Mouse (Mus musculus) erythroid progenitor cell, adult 5-6 weeks (primary cell): Measurements from ENCODE around the gene Rab39b. TPM values are rescaled to one million over a fixed set of nuclear protein-coding genes. Genes with fewer than 3 reads are reported as not detected.

Source experiments
- ATAC-seq: replicated peaks from 2 replicates; pipeline ENCODE4 v1.8.0; 2016; ENCODE audit warnings: moderate number of reproducible peaks, mild to moderate bottlenecking, moderate TSS enrichment, inconsistent platforms; ENCODE audit not compliant: poor library complexity, low FRiP score, severe bottlenecking
- total RNA-seq, 2 experiments: library from RNA; stranded (forward) in 1 of 2; stranded (reverse) in 1 of 2; fragments of 150-400 nt in 1 of 2; fragments of 186-747, 209-891 nt in 1 of 2; gene quantifications; 2 replicates each; pipeline versions ENCODE4 v1.2.3 to v1.2.4; 2015 to 2017; ENCODE audit warnings: low replicate concordance in 2 of 2

The Rab39b gene
- not detected in 2 replicates for total RNA-seq (2015; ENCODE audit: low replicate concordance)
- total RNA-seq (2017; ENCODE audit: low replicate concordance): not detected in 2 replicates

DNA sequence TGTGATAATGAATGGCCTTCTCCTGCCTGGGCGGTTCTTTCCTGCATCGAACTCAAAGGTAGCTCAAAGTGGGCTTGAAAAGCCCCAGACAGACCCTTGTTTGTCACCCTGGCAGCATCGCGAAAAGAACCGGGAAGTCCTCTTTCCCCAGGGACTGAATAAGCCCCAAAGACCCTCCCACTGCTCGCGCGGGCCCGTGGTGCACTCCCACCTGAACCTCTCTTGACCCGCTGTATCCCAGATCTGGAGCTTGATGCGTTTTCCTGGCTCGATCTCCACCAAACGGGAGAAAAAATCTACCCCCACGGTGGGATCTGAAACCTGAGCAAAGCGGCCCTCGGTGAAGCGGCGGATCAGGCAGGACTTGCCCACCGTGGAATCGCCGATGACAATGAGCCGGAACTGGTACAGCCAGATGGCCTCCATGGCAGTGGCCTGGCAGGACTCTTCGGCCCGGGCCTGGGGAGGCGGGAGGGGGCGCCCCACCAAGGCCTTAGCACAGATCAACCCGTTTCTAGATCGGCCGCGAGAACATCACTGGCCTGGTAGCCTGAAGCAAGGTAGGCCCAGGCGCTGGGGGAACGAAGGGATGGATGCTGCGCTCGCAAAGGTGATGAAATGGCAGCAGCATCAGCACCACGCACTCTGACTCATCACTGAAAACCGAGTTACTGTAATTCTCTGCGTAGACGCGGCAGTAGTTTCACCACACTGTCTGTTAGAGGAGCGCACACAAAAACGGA, at the start of gene Rab39b:
Gene Rab39b, minus strand, starts transcription at position 650 of the 743 bp plus-strand sequence.
- ATAC-seq: no peak

DNA sequence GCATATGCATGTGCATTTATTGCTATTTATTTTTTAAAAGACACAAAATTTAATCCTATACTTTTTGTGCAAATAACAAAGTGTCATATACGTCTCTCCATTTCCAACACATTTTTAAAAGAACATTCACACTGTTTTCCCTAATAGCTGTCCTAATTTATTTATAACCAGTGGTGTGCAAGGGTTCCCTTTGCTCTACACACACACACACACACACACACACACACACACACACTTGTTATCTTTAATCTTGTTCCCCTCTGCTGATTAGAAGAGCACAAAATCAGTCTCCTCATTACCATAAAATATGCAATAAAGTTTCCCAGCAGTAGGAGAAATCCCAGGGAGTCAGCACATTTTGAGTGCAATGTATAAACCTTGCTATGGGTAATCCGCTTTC, 508 bp upstream of the Rab39b start:
- no peak for ATAC-seq

Other genes with a start within 250 kb of the Rab39b start
- gene Fundc2, start 195.8 kb downstream of the Rab39b start, total RNA-seq (2015; ENCODE audit: low replicate concordance): 26.8 and 30.3 TPM in 2 replicates
- gene Fundc2, start 195.8 kb downstream of the Rab39b start, total RNA-seq (2017; ENCODE audit: low replicate concordance): 33.5 and 39.8 TPM in 2 replicates
- gene F8, start 195.6 kb downstream of the Rab39b start, total RNA-seq (2015; ENCODE audit: low replicate concordance): 6.3 and 6.8 TPM in 2 replicates
- gene F8, start 195.6 kb downstream of the Rab39b start, total RNA-seq (2017; ENCODE audit: low replicate concordance): 4.0 and 8.5 TPM in 2 replicates
- gene Cmc4, start 161.6 kb downstream of the Rab39b start, total RNA-seq (2015; ENCODE audit: low replicate concordance): 71.7 and 83.4 TPM in 2 replicates
- gene Cmc4, start 161.6 kb downstream of the Rab39b start, total RNA-seq (2017; ENCODE audit: low replicate concordance): 25.9 and 54.6 TPM in 2 replicates
- 27.4 and 32.7 TPM in 2 replicates for gene Mtcp1, start 161.6 kb downstream of the Rab39b start, total RNA-seq (2015; ENCODE audit: low replicate concordance)
- gene Mtcp1, start 161.6 kb downstream of the Rab39b start, total RNA-seq (2017; ENCODE audit: low replicate concordance): 62.5 and 68.3 TPM in 2 replicates
- 27.4 and 53.7 TPM in 2 replicates for gene Brcc3, start 161.6 kb downstream of the Rab39b start, total RNA-seq (2015; ENCODE audit: low replicate concordance)
- 35.6 and 43.5 TPM in 2 replicates for gene Brcc3, start 161.6 kb downstream of the Rab39b start, total RNA-seq (2017; ENCODE audit: low replicate concordance)
- gene Vbp1, start 63.9 kb downstream of the Rab39b start, total RNA-seq (2015; ENCODE audit: low replicate concordance): 98.4 and 162 TPM in 2 replicates
- gene Vbp1, start 63.9 kb downstream of the Rab39b start, total RNA-seq (2017; ENCODE audit: low replicate concordance): 122 and 126 TPM in 2 replicates